Mouse (Mus musculus): ENCODE data around the gene Dhps. TPM values are rescaled to one million over a fixed set of nuclear protein-coding genes. Genes with fewer than 3 reads are reported as not detected.

The Dhps gene
- polyA plus RNA-seq, 1 experiment, result 71.6 TPM

GRCm38 (mm10) chr8:85088771-85089170, 17.2 kb downstream of the Dhps start:
- TF ChIP-seq POLR2A (IDR thresholded peaks at IDR 0.05; ENCODE audit: borderline replicate concordance, insufficient read depth, low read length), result no peak
- no peak for TF ChIP-seq CTCF (IDR thresholded peaks at IDR 0.05; ENCODE audit: borderline replicate concordance, insufficient read depth, low read depth, low read length)
- 72% methylated on average over 2 of the region's 2 CpGs for WGBS
- no peak overlapping the region for H3K27ac ChIP-seq (ENCODE audit: insufficient read depth, low read length)
- no peak overlapping the region for H3K4me3 ChIP-seq (replicated peaks; ENCODE audit: insufficient read depth, low read depth, low read length)
- DNase-seq, result no peak
- H3K4me1 ChIP-seq (ENCODE audit: control insufficient read depth, insufficient read depth, low read length), result 0 out of 2 replicates have a peak, but pooled peaks cover 5% of the 10 kb centered on the region
- H3K27me3 ChIP-seq (ENCODE audit: control insufficient read depth, insufficient read depth, low read length), result no peaks in the 10 kb centered on the region

- Histone ChIP-seq H3K27me3 (ENCODE audit: control insufficient read depth, insufficient read depth, low read length) (no peaks in the 10 kb centered on the region), H3K4me3 (replicated peaks; ENCODE audit: insufficient read depth, low read depth, low read length) (no peak overlapping the region), H3K27ac (ENCODE audit: insufficient read depth, low read length) (no peak overlapping the region), H3K4me1 (ENCODE audit: control insufficient read depth, insufficient read depth, low read length) (no peaks in the 10 kb centered on the region)
- WGBS, result 93% methylated on average over 11 of the region's 11 CpGs
- TF ChIP-seq POLR2A (IDR thresholded peaks at IDR 0.05; ENCODE audit: borderline replicate concordance, insufficient read depth, low read length), result no peak
- no peak for TF ChIP-seq CTCF (IDR thresholded peaks at IDR 0.05; ENCODE audit: borderline replicate concordance, insufficient read depth, low read depth, low read length)
- no peak for DNase-seq
These were observed 19.3 kb downstream of the Dhps start for GRCm38 (mm10) chr8:85090856-85091255.

GRCm38 (mm10) chr8:85091526-85092090, 20.1 kb downstream of the Dhps start:
- no peaks in the 10 kb centered on the region for H3K27me3 ChIP-seq (ENCODE audit: control insufficient read depth, insufficient read depth, low read length)
- WGBS, result 25% methylated on average over 21 of the region's 21 CpGs

GRCm38 (mm10) chr8:85095051-85095450, 23.5 kb downstream of the Dhps start:
- no peak overlapping the region for H3K4me3 ChIP-seq (replicated peaks; ENCODE audit: insufficient read depth, low read depth, low read length)
- DNase-seq, result no peak
- TF ChIP-seq POLR2A (IDR thresholded peaks at IDR 0.05; ENCODE audit: borderline replicate concordance, insufficient read depth, low read length), result no peak
- TF ChIP-seq CTCF (IDR thresholded peaks at IDR 0.05; ENCODE audit: borderline replicate concordance, insufficient read depth, low read depth, low read length), result no peak
- no peaks in the 10 kb centered on the region for H3K4me1 ChIP-seq (ENCODE audit: control insufficient read depth, insufficient read depth, low read length)
- H3K27me3 ChIP-seq (ENCODE audit: control insufficient read depth, insufficient read depth, low read length), result no peaks in the 10 kb centered on the region
- H3K27ac ChIP-seq (ENCODE audit: insufficient read depth, low read length), result no peak overlapping the region
- WGBS, result 93% methylated on average over 13 of the region's 13 CpGs

More at GRCm38 (mm10) chr8:85091526-85092090, 20.1 kb downstream of the Dhps start:
- no peak for TF ChIP-seq POLR2A (IDR thresholded peaks at IDR 0.05; ENCODE audit: borderline replicate concordance, insufficient read depth, low read length)
- no peak for TF ChIP-seq CTCF (IDR thresholded peaks at IDR 0.05; ENCODE audit: borderline replicate concordance, insufficient read depth, low read depth, low read length)
- no peak for DNase-seq
- Histone ChIP-seq H3K4me1 (ENCODE audit: control insufficient read depth, insufficient read depth, low read length) (no peaks in the 10 kb centered on the region), H3K4me3 (replicated peaks; ENCODE audit: insufficient read depth, low read depth, low read length) (no peak overlapping the region), H3K27ac (ENCODE audit: insufficient read depth, low read length) (no peak overlapping the region)

- WGBS, result 93% methylated on average over 7 of the region's 7 CpGs
- no peak for DNase-seq
- TF ChIP-seq POLR2A (IDR thresholded peaks at IDR 0.05; ENCODE audit: borderline replicate concordance, insufficient read depth, low read length) (no peak), CTCF (IDR thresholded peaks at IDR 0.05; ENCODE audit: borderline replicate concordance, insufficient read depth, low read depth, low read length) (no peak)
- Histone ChIP-seq H3K4me1 (ENCODE audit: control insufficient read depth, insufficient read depth, low read length) (no peaks in the 10 kb centered on the region), H3K4me3 (replicated peaks; ENCODE audit: insufficient read depth, low read depth, low read length) (no peak overlapping the region), H3K27ac (ENCODE audit: insufficient read depth, low read length) (no peak overlapping the region), H3K27me3 (ENCODE audit: control insufficient read depth, insufficient read depth, low read length) (no peaks in the 10 kb centered on the region)
These were observed 24.0 kb downstream of the Dhps start for GRCm38 (mm10) chr8:85095566-85095965.

- no peaks in the 10 kb centered on the region for H3K4me1 ChIP-seq (ENCODE audit: control insufficient read depth, insufficient read depth, low read length)
- WGBS, result 93% methylated on average over 16 of the region's 16 CpGs
- no peak for TF ChIP-seq POLR2A (IDR thresholded peaks at IDR 0.05; ENCODE audit: borderline replicate concordance, insufficient read depth, low read length)
- no peak for TF ChIP-seq CTCF (IDR thresholded peaks at IDR 0.05; ENCODE audit: borderline replicate concordance, insufficient read depth, low read depth, low read length)
- no peaks in the 10 kb centered on the region for H3K27me3 ChIP-seq (ENCODE audit: control insufficient read depth, insufficient read depth, low read length)
- H3K4me3 ChIP-seq (replicated peaks; ENCODE audit: insufficient read depth, low read depth, low read length), result no peak overlapping the region
- no peak overlapping the region for H3K27ac ChIP-seq (ENCODE audit: insufficient read depth, low read length)
- no peak for DNase-seq
These were observed 24.6 kb downstream of the Dhps start for GRCm38 (mm10) chr8:85096196-85096595.

GRCm38 (mm10) chr8:85096850-85097249, 25.3 kb downstream of the Dhps start:
- Histone ChIP-seq H3K4me1 (ENCODE audit: control insufficient read depth, insufficient read depth, low read length) (no peaks in the 10 kb centered on the region), H3K27me3 (ENCODE audit: control insufficient read depth, insufficient read depth, low read length) (no peaks in the 10 kb centered on the region), H3K4me3 (replicated peaks; ENCODE audit: insufficient read depth, low read depth, low read length) (no peak overlapping the region), H3K27ac (ENCODE audit: insufficient read depth, low read length) (no peak overlapping the region)
- WGBS, result 89% methylated on average over 4 of the region's 4 CpGs
- no peak for DNase-seq
- no peak for TF ChIP-seq POLR2A (IDR thresholded peaks at IDR 0.05; ENCODE audit: borderline replicate concordance, insufficient read depth, low read length)
- no peak for TF ChIP-seq CTCF (IDR thresholded peaks at IDR 0.05; ENCODE audit: borderline replicate concordance, insufficient read depth, low read depth, low read length)

GRCm38 (mm10) chr8:85100076-85100665, 28.6 kb downstream of the Dhps start:
- no peak for TF ChIP-seq CTCF (IDR thresholded peaks at IDR 0.05; ENCODE audit: borderline replicate concordance, insufficient read depth, low read depth, low read length)
- H3K4me3 ChIP-seq (replicated peaks; ENCODE audit: insufficient read depth, low read depth, low read length), result no peak overlapping the region
- no peaks in the 10 kb centered on the region for H3K4me1 ChIP-seq (ENCODE audit: control insufficient read depth, insufficient read depth, low read length)
- H3K27me3 ChIP-seq (ENCODE audit: control insufficient read depth, insufficient read depth, low read length), result no peaks in the 10 kb centered on the region
- no peak overlapping the region for H3K27ac ChIP-seq (ENCODE audit: insufficient read depth, low read length)
- no peak for DNase-seq
- 77% methylated on average over 4 of the region's 4 CpGs for WGBS

All from cerebellum, adult 2 months (tissue).